ENCODE assay signal across 14 mouse cellular contexts in genomic region chr8:91383210-91383609, GRCm38 (mm10).
"Had no signal": no experiment of that assay in that cellular context is flagged by ENCODE, and none has a peak within 500 bp of the region (broad histone marks: within the 10 kb centered on the region; RNA-seq: fewer than 3 reads in every experiment).

No protein-coding gene starts in this region.

- H3K4me2 ChIP-seq: limb, embryonic 15.5 days; liver, embryonic 13.5 days; neural tube, embryonic 13.5 days; stomach, embryonic 15.5 days had no signal

- H3K27ac ChIP-seq: kidney, postnatal 0 days; limb, embryonic 15.5 days; liver, embryonic 13.5 days; midbrain, embryonic 12.5 days; neural tube, embryonic 13.5 days; stomach, embryonic 15.5 days had no signal

- H3K9me3 ChIP-seq: limb, embryonic 15.5 days; liver, embryonic 13.5 days; midbrain, embryonic 12.5 days; neural tube, embryonic 13.5 days; stomach, embryonic 15.5 days had no signal

- DNase-seq: kidney, adult 9 months; kidney, postnatal 36 days; liver, embryonic 13.5 days; lung, adult 18-20 months; lung, postnatal 10 days; right cerebral cortex, postnatal 14 days; thymus, adult 2 months; thymus, postnatal 25 days had no signal

- H3K9ac ChIP-seq: limb, embryonic 15.5 days; liver, embryonic 13.5 days; midbrain, embryonic 12.5 days; neural tube, embryonic 13.5 days; stomach, embryonic 15.5 days had no signal

- ATAC-seq: midbrain, embryonic 16.5 days had no signal

- H3K27me3 ChIP-seq: limb, embryonic 15.5 days; liver, embryonic 13.5 days; stomach, embryonic 15.5 days had no signal

- H3K4me3 ChIP-seq: limb, embryonic 15.5 days; liver, embryonic 13.5 days; midbrain, embryonic 12.5 days; neural tube, embryonic 13.5 days; stomach, embryonic 15.5 days had no signal

- H3K36me3 ChIP-seq: limb, embryonic 15.5 days; liver, embryonic 13.5 days; midbrain, embryonic 12.5 days; neural tube, embryonic 13.5 days; stomach, embryonic 15.5 days had no signal
